Mouse (Mus musculus) gonadal fat pad, adult 2 months (tissue): Measurements from ENCODE around the gene Gng8. TPM values are rescaled to one million over a fixed set of nuclear protein-coding genes. Genes with fewer than 3 reads are reported as not detected.

Source experiments
- DNase-seq: peaks from one replicate; pipeline ENCODE4 v3.0.0-alpha.2; 2012; ENCODE audit warnings: low read depth
- polyA plus RNA-seq: library from polyadenylated mRNA; depleted of rRNA; stranded (reverse); fragments of >200 nt; gene quantifications from 2 replicates; pipeline ENCODE4 v1.2.3, GENCODE M21; 2012; rRNA removed

Gene Gng8
- polyA plus RNA-seq, 1 experiment: 15.3 TPM

GRCm38 (mm10) chr7:16924037-16924834 is 32.6 kb downstream of the Gng8 start, which contains the start of gene Calm3:
TSS of gene Calm3 (minus strand) at chr7:16924114.
- peak; percentile 96 for DNase-seq

- DNase-seq: no peak
Measured at GRCm38 (mm10) chr7:16928341-16928740, 36.8 kb downstream of the Gng8 start.

GRCm38 (mm10) chr7:16930850-16931249 is 39.3 kb downstream of the Gng8 start:
- DNase-seq: no peak

- DNase-seq: no peak
Measured at GRCm38 (mm10) chr7:16931968-16932627, 40.5 kb downstream of the Gng8 start.

GRCm38 (mm10) chr7:16932704-16933577 is 41.4 kb downstream of the Gng8 start:
- DNase-seq: no peak

GRCm38 (mm10) chr7:16937312-16937711 is 45.7 kb downstream of the Gng8 start:
- no peak for DNase-seq

- no peak for DNase-seq
Measured at GRCm38 (mm10) chr7:16938117-16938791, 46.7 kb downstream of the Gng8 start.

GRCm38 (mm10) chr7:16940292-16940691 is 48.7 kb downstream of the Gng8 start:
- DNase-seq: no peak

- DNase-seq: no peak
Measured at GRCm38 (mm10) chr7:16942861-16943260, 51.3 kb downstream of the Gng8 start.

- no peak for DNase-seq
Measured at GRCm38 (mm10) chr7:16944061-16944807, 52.6 kb downstream of the Gng8 start, which contains the start of gene Pnmal2. TSS of gene Pnmal2 (plus strand) at chr7:16944682.

- no peak for DNase-seq
Measured at GRCm38 (mm10) chr7:16944808-16945315, 53.3 kb downstream of the Gng8 start.

Other genes with a start within 250 kb of the Gng8 start
- not detected in 2 replicates for gene Ceacam15, start 216.1 kb upstream of the Gng8 start, polyA plus RNA-seq
- gene Ceacam9, start 169.9 kb upstream of the Gng8 start, polyA plus RNA-seq: 0.12 and 0.16 TPM in 2 replicates
- gene Ap2s1, start 153.4 kb upstream of the Gng8 start, polyA plus RNA-seq: 309 and 356 TPM in 2 replicates
- gene Slc1a5, start 110.4 kb upstream of the Gng8 start, polyA plus RNA-seq: 608 and 792 TPM in 2 replicates
- gene Strn4, start 75.9 kb upstream of the Gng8 start, polyA plus RNA-seq: 136 and 143 TPM in 2 replicates
- gene Fkrp, start 75.1 kb upstream of the Gng8 start, polyA plus RNA-seq: 25.6 and 28.9 TPM in 2 replicates
- 30.5 and 36.0 TPM in 2 replicates for gene Prkd2, start 48.9 kb upstream of the Gng8 start, polyA plus RNA-seq
- gene Dact3, start 16.5 kb upstream of the Gng8 start, polyA plus RNA-seq: 13.1 and 18.5 TPM in 2 replicates
- gene Ptgir, start 14.7 kb downstream of the Gng8 start, polyA plus RNA-seq: 4.3 and 6.2 TPM in 2 replicates
- 174 and 195 TPM in 2 replicates for gene Calm3, start 32.3 kb downstream of the Gng8 start, polyA plus RNA-seq
- 1.1 and 3.8 TPM in 2 replicates for gene Pnmal2, start 52.9 kb downstream of the Gng8 start, polyA plus RNA-seq
- 0.06 TPM in 1 of 2 replicates, not detected in the other for gene Pnmal1, start 67.9 kb downstream of the Gng8 start, polyA plus RNA-seq
- gene Gm42372, start 91.3 kb downstream of the Gng8 start, polyA plus RNA-seq: not detected in 2 replicates
- gene Ccdc8, start 100.9 kb downstream of the Gng8 start, polyA plus RNA-seq: 3.0 and 4.1 TPM in 2 replicates
- 103 and 120 TPM in 2 replicates for gene Ppp5c, start 136.1 kb downstream of the Gng8 start, polyA plus RNA-seq
- gene Hif3a, start 170.6 kb downstream of the Gng8 start, polyA plus RNA-seq: 5.2 and 7.9 TPM in 2 replicates
- gene Psg16, start 182.3 kb downstream of the Gng8 start, polyA plus RNA-seq: 0.15 TPM in 1 of 2 replicates, not detected in the other